Mouse (Mus musculus): ENCODE data around the gene Scn4a. TPM values are rescaled to one million over a fixed set of nuclear protein-coding genes. Genes with fewer than 3 reads are reported as not detected.

Scn4a gene
- polyA plus RNA-seq, 2 experiments = 0.30 to 2.0 TPM

DNA sequence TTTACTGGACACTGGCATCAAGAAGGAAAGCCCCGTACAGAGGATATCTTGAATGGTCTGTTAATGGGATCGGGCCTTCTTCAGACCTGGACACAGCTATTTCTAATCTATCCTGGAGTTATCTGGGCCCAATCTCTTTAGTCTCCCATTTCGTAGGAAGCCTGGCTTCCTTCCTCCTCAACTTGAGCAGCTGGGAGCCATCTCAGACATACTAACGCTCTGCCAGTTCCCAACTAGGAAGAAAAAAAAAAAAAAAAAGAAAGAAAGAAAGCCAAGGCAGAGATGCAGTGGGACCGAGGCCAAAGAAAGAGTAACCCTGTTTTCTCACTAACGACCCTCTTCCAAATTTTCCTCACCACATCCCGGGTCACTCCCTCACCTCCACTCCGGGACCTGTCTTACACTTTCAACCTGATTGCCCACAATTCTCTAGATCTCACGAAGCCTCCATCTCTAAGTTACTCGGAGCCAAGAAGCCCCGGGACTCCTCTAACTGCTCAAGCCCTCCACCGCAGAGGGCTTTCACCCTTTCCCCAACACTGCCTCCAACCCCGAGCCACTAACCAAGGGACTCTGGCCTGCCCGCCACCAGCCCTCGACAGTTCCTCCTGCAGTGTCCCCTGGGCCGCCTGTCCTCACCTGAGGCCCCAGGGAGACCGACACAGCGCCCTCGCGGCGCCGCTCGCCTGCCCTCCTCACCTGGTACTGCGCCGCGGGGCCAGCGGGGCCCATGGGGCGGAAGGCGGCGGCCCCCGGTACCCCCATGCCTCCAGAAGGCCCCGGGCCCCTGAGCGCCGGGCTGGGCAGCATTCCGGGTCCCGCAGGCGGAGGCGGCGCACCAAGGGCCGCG lies 81.1 kb downstream of the Scn4a start:
- no peaks in the 10 kb centered on the region for H3K9me3 ChIP-seq (ENCODE audit: control insufficient read depth, low read length)
- ATAC-seq (ENCODE audit: low FRiP score, low read depth) (no peak), DNase-seq (ENCODE audit: low spot score) (no peak)
- H3K27ac ChIP-seq (replicated peaks; ENCODE audit: low read depth, low read length) = peak overlapping the region; percentile 95
- H3K4me2 ChIP-seq (replicated peaks; ENCODE audit: low read depth, low read length, severe bottlenecking) = peak overlapping the region; percentile 79
- peak overlapping the region; percentile 98 for H3K4me3 ChIP-seq (replicated peaks; ENCODE audit: low read length)
- H3K4me1 ChIP-seq (ENCODE audit: control insufficient read depth, insufficient read depth, low read length) = peaks cover 52% of the 10 kb centered on the region
- whole genome bisulfite sequencing = under 1% methylated on average over 40 of the region's 41 CpGs
- H3K9ac ChIP-seq (ENCODE audit: low read depth, low read length, severe bottlenecking) = peak overlapping the region; percentile 99
- no peaks in the 10 kb centered on the region for H3K27me3 ChIP-seq (ENCODE audit: control insufficient read depth, insufficient read depth, low read length)
- no peak for TF ChIP-seq POLR2A (IDR thresholded peaks at IDR 0.05; ENCODE audit: borderline replicate concordance, extremely low read depth, insufficient read depth, insufficient read length)
- H3K36me3 ChIP-seq (ENCODE audit: control insufficient read depth, insufficient read depth, low read length) = peaks cover 3% of the 10 kb centered on the region; the same call in 1 of the 2 replicates

DNA sequence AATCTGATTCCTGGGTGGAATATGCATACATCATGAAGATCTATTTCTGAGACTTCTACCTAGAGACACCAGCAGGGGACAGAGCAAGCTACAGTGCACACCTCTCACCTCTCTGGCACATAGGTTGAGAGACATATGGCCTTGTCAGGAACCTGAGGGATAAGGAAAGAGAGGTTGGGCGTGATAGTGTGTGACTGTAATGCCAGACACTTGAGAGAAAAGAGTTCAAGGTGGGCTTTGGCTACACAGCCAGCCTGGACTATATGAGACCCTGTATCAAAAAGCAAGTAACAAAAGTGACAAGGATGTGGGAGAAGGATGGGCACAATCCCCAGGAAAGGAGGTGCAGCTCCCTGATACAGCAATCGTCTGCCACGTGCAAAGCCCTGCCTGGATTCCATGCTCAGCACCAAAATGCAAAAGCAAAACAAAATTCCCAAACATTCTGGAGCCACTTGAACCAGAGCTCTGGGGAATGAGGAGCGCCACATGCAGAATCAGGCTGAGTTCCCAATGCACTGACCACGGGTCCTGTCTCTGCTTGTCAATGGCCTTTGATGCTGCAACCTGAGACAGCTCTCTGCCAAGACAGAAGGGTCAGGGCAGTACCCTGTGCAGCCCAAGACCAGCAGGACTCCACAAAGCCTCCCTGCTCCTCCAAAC lies 81.8 kb downstream of the Scn4a start:
- H3K9me3 ChIP-seq (ENCODE audit: control insufficient read depth, low read length) = no peaks in the 10 kb centered on the region
- H3K4me3 ChIP-seq (replicated peaks; ENCODE audit: low read length) = peak overlapping the region; percentile 98
- WGBS = 22% methylated on average over 5 of the region's 5 CpGs
- DNase-seq (ENCODE audit: low spot score) = no peak
- peak overlapping the region; percentile 79 for H3K4me2 ChIP-seq (replicated peaks; ENCODE audit: low read depth, low read length, severe bottlenecking)
- H3K27me3 ChIP-seq (ENCODE audit: control insufficient read depth, insufficient read depth, low read length) = no peaks in the 10 kb centered on the region
- peak overlapping the region; percentile 99 for H3K9ac ChIP-seq (ENCODE audit: low read depth, low read length, severe bottlenecking)
- H3K27ac ChIP-seq (replicated peaks; ENCODE audit: low read depth, low read length) = 0 out of 2 replicates have a peak overlapping the region, but pooled peaks have one; percentile 9
- no peak for ATAC-seq (ENCODE audit: low FRiP score, low read depth)
- peaks cover 10% of the 10 kb centered on the region for H3K36me3 ChIP-seq (ENCODE audit: control insufficient read depth, insufficient read depth, low read length)
- TF ChIP-seq POLR2A (IDR thresholded peaks at IDR 0.05; ENCODE audit: borderline replicate concordance, extremely low read depth, insufficient read depth, insufficient read length) = no peak
- H3K4me1 ChIP-seq (ENCODE audit: control insufficient read depth, insufficient read depth, low read length) = peaks cover 54% of the 10 kb centered on the region

DNA sequence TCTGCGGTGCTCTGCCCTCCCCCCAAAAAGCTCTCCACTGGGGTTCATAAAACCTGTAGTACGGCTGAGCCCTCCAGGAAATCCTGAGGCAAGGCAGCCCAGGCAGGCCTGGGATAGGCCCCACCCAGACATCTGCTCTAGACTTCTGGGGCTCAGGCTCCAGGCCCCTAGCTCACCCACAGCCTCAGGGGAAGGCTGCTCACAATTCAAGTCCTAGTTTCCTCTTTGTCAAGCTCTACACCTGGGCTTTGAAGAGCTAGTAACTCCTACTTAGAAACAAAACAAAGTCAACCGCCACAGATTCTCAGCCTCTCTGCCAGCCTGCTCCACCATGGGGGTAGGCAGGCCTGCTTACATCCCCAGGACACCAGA lies 84.0 kb downstream of the Scn4a start:
- Histone ChIP-seq H3K4me1 (ENCODE audit: control insufficient read depth, insufficient read depth, low read length) (peaks cover 49% of the 10 kb centered on the region), H3K27me3 (ENCODE audit: control insufficient read depth, insufficient read depth, low read length) (no peaks in the 10 kb centered on the region), H3K4me3 (replicated peaks; ENCODE audit: low read length) (peak overlapping the region; percentile 25), H3K27ac (replicated peaks; ENCODE audit: low read depth, low read length) (peak overlapping the region; percentile 68), H3K9ac (ENCODE audit: low read depth, low read length, severe bottlenecking) (peak overlapping the region; percentile 34; the same call in 1 of the 2 replicates), H3K36me3 (ENCODE audit: control insufficient read depth, insufficient read depth, low read length) (peaks cover 33% of the 10 kb centered on the region), H3K4me2 (replicated peaks; ENCODE audit: low read depth, low read length, severe bottlenecking) (peak overlapping the region; percentile 42), H3K9me3 (ENCODE audit: control insufficient read depth, low read length) (no peaks in the 10 kb centered on the region)
- no peak for TF ChIP-seq POLR2A (IDR thresholded peaks at IDR 0.05; ENCODE audit: borderline replicate concordance, extremely low read depth, insufficient read depth, insufficient read length)
- ATAC-seq (ENCODE audit: low FRiP score, low read depth) = no peak
- 2% methylated on average over 3 of the region's 3 CpGs for WGBS
- peak; percentile 42 for DNase-seq (ENCODE audit: low spot score)

Other genes starting within 250 kb of the Scn4a start
- gene Gm10840, start 192.4 kb downstream of the Scn4a start, polyA plus RNA-seq (2012; rRNA removed) = not detected in 2 replicates
- not detected in 2 replicates for gene Gm10840, start 192.4 kb downstream of the Scn4a start, polyA plus RNA-seq (2014; fragmentation: Nextera tagmentation; extraction: Ambion mirVana)
- gene Limd2, start 192.4 kb downstream of the Scn4a start, polyA plus RNA-seq (2012; rRNA removed) = 148 and 169 TPM in 2 replicates
- gene Limd2, start 192.4 kb downstream of the Scn4a start, polyA plus RNA-seq (2014; fragmentation: Nextera tagmentation; extraction: Ambion mirVana) = 237 and 260 TPM in 2 replicates
- 46.8 and 62.2 TPM in 2 replicates for gene Strada, start 151.1 kb downstream of the Scn4a start, polyA plus RNA-seq (2012; rRNA removed)
- gene Strada, start 151.1 kb downstream of the Scn4a start, polyA plus RNA-seq (2014; fragmentation: Nextera tagmentation; extraction: Ambion mirVana) = 24.0 and 28.5 TPM in 2 replicates
- 43.6 and 48.8 TPM in 2 replicates for gene Ccdc47, start 136.9 kb downstream of the Scn4a start, polyA plus RNA-seq (2012; rRNA removed)
- gene Ccdc47, start 136.9 kb downstream of the Scn4a start, polyA plus RNA-seq (2014; fragmentation: Nextera tagmentation; extraction: Ambion mirVana) = 63.7 and 66.1 TPM in 2 replicates
- gene Ddx42, start 136.4 kb downstream of the Scn4a start, polyA plus RNA-seq (2012; rRNA removed) = 35.3 and 50.4 TPM in 2 replicates
- gene Ddx42, start 136.4 kb downstream of the Scn4a start, polyA plus RNA-seq (2014; fragmentation: Nextera tagmentation; extraction: Ambion mirVana) = 63.9 and 73.3 TPM in 2 replicates
- gene Ftsj3, start 97.2 kb downstream of the Scn4a start, polyA plus RNA-seq (2012; rRNA removed) = 36.4 and 43.8 TPM in 2 replicates
- 54.6 and 55.8 TPM in 2 replicates for gene Ftsj3, start 97.2 kb downstream of the Scn4a start, polyA plus RNA-seq (2014; fragmentation: Nextera tagmentation; extraction: Ambion mirVana)
- 123 and 186 TPM in 2 replicates for gene Psmc5, start 97.1 kb downstream of the Scn4a start, polyA plus RNA-seq (2012; rRNA removed)
- 244 and 253 TPM in 2 replicates for gene Psmc5, start 97.1 kb downstream of the Scn4a start, polyA plus RNA-seq (2014; fragmentation: Nextera tagmentation; extraction: Ambion mirVana)
- 184 and 203 TPM in 2 replicates for gene Smarcd2, start 80.3 kb downstream of the Scn4a start, polyA plus RNA-seq (2012; rRNA removed)
- 114 and 130 TPM in 2 replicates for gene Smarcd2, start 80.3 kb downstream of the Scn4a start, polyA plus RNA-seq (2014; fragmentation: Nextera tagmentation; extraction: Ambion mirVana)
- gene Tcam1, start 76.6 kb downstream of the Scn4a start, polyA plus RNA-seq (2012; rRNA removed) = 0.78 and 1.0 TPM in 2 replicates
- gene Tcam1, start 76.6 kb downstream of the Scn4a start, polyA plus RNA-seq (2014; fragmentation: Nextera tagmentation; extraction: Ambion mirVana) = 0.22 and 0.66 TPM in 2 replicates
- gene Gh, start 51.4 kb downstream of the Scn4a start, polyA plus RNA-seq (2012; rRNA removed) = not detected in 2 replicates
- not detected in 2 replicates for gene Gh, start 51.4 kb downstream of the Scn4a start, polyA plus RNA-seq (2014; fragmentation: Nextera tagmentation; extraction: Ambion mirVana)
- gene Cd79b, start 38.5 kb downstream of the Scn4a start, polyA plus RNA-seq (2012; rRNA removed) = 2.6 and 2.7 TPM in 2 replicates
- 3.0 and 5.0 TPM in 2 replicates for gene Cd79b, start 38.5 kb downstream of the Scn4a start, polyA plus RNA-seq (2014; fragmentation: Nextera tagmentation; extraction: Ambion mirVana)
- 1.1 TPM in 2 replicates for gene Prr29, start 12.2 kb upstream of the Scn4a start, polyA plus RNA-seq (2012; rRNA removed)
- gene Prr29, start 12.2 kb upstream of the Scn4a start, polyA plus RNA-seq (2014; fragmentation: Nextera tagmentation; extraction: Ambion mirVana) = 0.59 TPM in 1 of 2 replicates, not detected in the other
- gene Icam2, start 34.8 kb upstream of the Scn4a start, polyA plus RNA-seq (2012; rRNA removed) = 32.8 and 34.5 TPM in 2 replicates
- 42.9 and 46.4 TPM in 2 replicates for gene Icam2, start 34.8 kb upstream of the Scn4a start, polyA plus RNA-seq (2014; fragmentation: Nextera tagmentation; extraction: Ambion mirVana)
- gene Ern1, start 134.6 kb upstream of the Scn4a start, polyA plus RNA-seq (2012; rRNA removed) = 12.5 and 15.1 TPM in 2 replicates
- 6.4 and 7.8 TPM in 2 replicates for gene Ern1, start 134.6 kb upstream of the Scn4a start, polyA plus RNA-seq (2014; fragmentation: Nextera tagmentation; extraction: Ambion mirVana)